9 mouse cellular contexts compared by ENCODE assay signal in the genomic region with DNA sequence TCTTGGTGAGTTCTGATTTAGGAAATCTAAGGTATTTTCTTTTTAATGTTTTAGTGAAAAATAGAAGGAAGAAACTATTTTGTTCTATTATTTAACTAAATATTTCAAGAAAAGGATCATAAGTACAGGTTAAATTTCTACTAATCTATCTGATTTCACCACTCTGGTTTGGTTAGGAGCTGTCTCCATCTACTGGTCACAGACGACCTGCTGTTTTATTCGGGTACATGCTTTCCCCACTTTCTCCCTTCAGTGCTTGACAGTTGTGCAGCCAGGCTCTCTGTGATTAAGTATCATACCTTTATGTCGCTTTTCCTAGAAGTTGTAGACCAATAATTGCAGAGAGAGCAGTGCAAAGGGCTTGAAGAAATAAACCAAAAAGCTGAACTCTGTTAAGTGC. TPM values are rescaled to one million over a fixed set of nuclear protein-coding genes. Genes with fewer than 3 reads are reported as not detected.
DNase-seq lines count a peak whose midpoint lies in the region; ATAC-seq and TF ChIP-seq lines count a peak whose summit lies in the region.
"Had no signal": no experiment of that assay in that cellular context is flagged by ENCODE, and none has a peak within 500 bp of the region (broad histone marks: within the 10 kb centered on the region; RNA-seq: fewer than 3 reads in every experiment).

No protein-coding gene starts in this region.

- no peak overlapping the region for H3K9ac ChIP-seq in hindbrain, embryonic 11.5 days (ENCODE audit: low read depth, low read length)
- H3K9ac ChIP-seq: heart, embryonic 15.5 days had no signal

- no peak overlapping the region for H3K4me3 ChIP-seq in spleen, adult 2 months (ENCODE audit: extremely low read depth, insufficient read depth, insufficient read length)
- H3K4me3 ChIP-seq in hindbrain, embryonic 11.5 days (ENCODE audit: low read depth, low read length): no peak overlapping the region
- H3K4me3 ChIP-seq: heart, embryonic 15.5 days had no signal

- H3K4me1 ChIP-seq in spleen, adult 2 months (ENCODE audit: control insufficient read depth, insufficient read depth, insufficient read length): no peaks in the 10 kb centered on the region
- no peaks in the 10 kb centered on the region for H3K4me1 ChIP-seq in hindbrain, embryonic 11.5 days (replicated peaks; ENCODE audit: control insufficient read depth, insufficient read depth, low read length)
- H3K4me1 ChIP-seq: heart, embryonic 15.5 days had no signal

- H3K9me3 ChIP-seq in hindbrain, embryonic 11.5 days (ENCODE audit: control insufficient read depth, low read length): no peaks in the 10 kb centered on the region
- H3K9me3 ChIP-seq: heart, embryonic 15.5 days had no signal

- H3K27ac ChIP-seq in spleen, adult 2 months (ENCODE audit: insufficient read depth, low read length): no peak overlapping the region
- no peak overlapping the region for H3K27ac ChIP-seq in hindbrain, embryonic 11.5 days (ENCODE audit: low read depth, low read length)
- H3K27ac ChIP-seq: heart, embryonic 15.5 days had no signal

- no peak overlapping the region for H3K4me2 ChIP-seq in hindbrain, embryonic 11.5 days (replicated peaks; ENCODE audit: low read depth, low read length)
- H3K4me2 ChIP-seq: heart, embryonic 15.5 days had no signal

- intact Hi-C loops in gastrocnemius, postnatal 36 days (cut with DNase I): loop anchor here (2.0 kb wide), 2 partner anchors 61 to 109 kb away; no protein-coding TSS in a partner anchor

- peak; percentile 32; the same call in 1 of the 2 replicates for TF ChIP-seq CTCF in spleen, adult 2 months (IDR thresholded peaks at IDR 0.05; ENCODE audit: extremely low read depth, insufficient read depth, insufficient read length, insufficient replicate concordance)

- peak; percentile 54 for DNase-seq in gastrocnemius, adult 18-20 months (ENCODE audit: low spot score)
- no peak for DNase-seq in gastrocnemius, postnatal 36 days
- DNase-seq in spleen, adult 2 months (ENCODE audit: low read depth in 1 of 2, low spot score in 2 of 2): peak in 1 of 2 experiments; percentile 24
- no peak for DNase-seq in spleen, postnatal 14 days (ENCODE audit: low spot score in 2 of 2)
- peak; percentile 15 to 36 for DNase-seq in cerebellum, postnatal 36 days
- peak; percentile 22 to 74 for DNase-seq in layer of hippocampus, adult 18-20 months (ENCODE audit: low spot score in 2 of 2)
- peak; percentile 16 for DNase-seq in right cerebral cortex, postnatal 25 days
- no peak for DNase-seq in hindbrain, embryonic 11.5 days (ENCODE audit: low spot score)

- ATAC-seq in hindbrain, embryonic 11.5 days (ENCODE audit: low FRiP score): no peak

- no peaks in the 10 kb centered on the region for H3K27me3 ChIP-seq in spleen, adult 2 months (ENCODE audit: control insufficient read depth, insufficient read depth, low read length)
- no peaks in the 10 kb centered on the region for H3K27me3 ChIP-seq in hindbrain, embryonic 11.5 days (ENCODE audit: control insufficient read depth, insufficient read depth, low read length)
- H3K27me3 ChIP-seq: heart, embryonic 15.5 days had no signal

- H3K36me3 ChIP-seq in spleen, adult 2 months (ENCODE audit: control insufficient read depth, insufficient read depth, low read length): no peaks in the 10 kb centered on the region
- no peaks in the 10 kb centered on the region for H3K36me3 ChIP-seq in hindbrain, embryonic 11.5 days (ENCODE audit: control insufficient read depth, insufficient read depth, low read length)
- H3K36me3 ChIP-seq: heart, embryonic 15.5 days had no signal

- no peak for TF ChIP-seq POLR2A in spleen, adult 2 months (IDR thresholded peaks at IDR 0.05; ENCODE audit: low read depth, low read length)

- WGBS in spleen, adult 2 months: 18% methylated on average over 3 of the region's 3 CpGs
- WGBS in hindbrain, embryonic 11.5 days: 40% methylated on average over 3 of the region's 3 CpGs

RNA-seq across cellular contexts. Expression of gene Ahcyl2, which starts 51.5 kb away (rescaled TPM):
- 10 to 100 TPM; 17.9 to 23.7 TPM for total RNA-seq in gastrocnemius, adult 18-20 months (2021)
- total RNA-seq in gastrocnemius, postnatal 36 days (2021): 10 to 100 TPM; 12.7 to 14.5 TPM
- 9.4 and 10.7 TPM in 2 replicates for polyA plus RNA-seq in spleen, adult 2 months (2012; rRNA removed)
- 100 to 1,000 TPM; 231 to 237 TPM for total RNA-seq in layer of hippocampus, adult 18-20 months (2021)
- polyA plus RNA-seq in hindbrain, embryonic 11.5 days (2014; fragmentation: Nextera tagmentation; extraction: Ambion mirVana): 14.5 and 17.4 TPM in 2 replicates

Comparison
In these comparisons a context has a peak if more than half of its experiments do, and no peak if none do; other contexts are left out.
1. DNase-seq: peak in gastrocnemius, adult 18-20 months (single experiment), cerebellum, postnatal 36 days (2 of 2), layer of hippocampus, adult 18-20 months (2 of 2) and right cerebral cortex, postnatal 25 days (single experiment); none in gastrocnemius, postnatal 36 days (0 of 2), spleen, postnatal 14 days (0 of 2) and hindbrain, embryonic 11.5 days (single experiment).
2. RNA of gene Ahcyl2, which starts 51.5 kb away (total RNA-seq): 231 to 237 TPM in layer of hippocampus, adult 18-20 months; 17.9 to 23.7 TPM in gastrocnemius, adult 18-20 months and 12.7 to 14.5 TPM in gastrocnemius, postnatal 36 days; every median in the first group is over 4 times any median in the second.